In genomic region chr1:89164685-89165084, GRCm38 (mm10) we compare ENCODE assay signal across 23 mouse cellular contexts.
DNase-seq lines count a peak whose midpoint lies in the region; ATAC-seq lines count a peak whose summit lies in the region.
"Had no signal": no experiment of that assay in that cellular context is flagged by ENCODE, and none has a peak within 500 bp of the region (broad histone marks: within the 10 kb centered on the region; RNA-seq: fewer than 3 reads in every experiment).

No protein-coding gene starts in this region.

- WGBS in kidney, embryonic 16.5 days = 15% methylated on average over 7 of the region's 7 CpGs
- 45% methylated on average over 7 of the region's 7 CpGs for WGBS in midbrain, embryonic 15.5 days
- 56% methylated on average over 7 of the region's 7 CpGs for WGBS in midbrain, embryonic 16.5 days

- H3K27me3 ChIP-seq in kidney, embryonic 16.5 days (ENCODE audit: insufficient read depth, low read length) = no peaks in the 10 kb centered on the region
- H3K27me3 ChIP-seq in midbrain, embryonic 15.5 days (replicated peaks) = no peaks in the 10 kb centered on the region
- no peaks in the 10 kb centered on the region for H3K27me3 ChIP-seq in midbrain, embryonic 16.5 days (ENCODE audit: control insufficient read depth, insufficient read depth, low read depth, low read length)
- H3K27me3 ChIP-seq: embryonic facial prominence, embryonic 12.5 days; forebrain, embryonic 15.5 days; hindbrain, embryonic 15.5 days; limb, embryonic 13.5 days; midbrain, embryonic 12.5 days had no signal

- no peak overlapping the region for H3K4me2 ChIP-seq in kidney, embryonic 16.5 days (replicated peaks; ENCODE audit: low read depth, low read length)
- H3K4me2 ChIP-seq in midbrain, embryonic 15.5 days = no peak overlapping the region
- H3K4me2 ChIP-seq in midbrain, embryonic 16.5 days (ENCODE audit: low read length) = no peak overlapping the region
- H3K4me2 ChIP-seq: embryonic facial prominence, embryonic 12.5 days; forebrain, embryonic 15.5 days; hindbrain, embryonic 15.5 days; limb, embryonic 13.5 days; midbrain, embryonic 12.5 days had no signal

- H3K36me3 ChIP-seq in kidney, embryonic 16.5 days (ENCODE audit: insufficient read depth, low read length) = no peaks in the 10 kb centered on the region
- no peaks in the 10 kb centered on the region for H3K36me3 ChIP-seq in midbrain, embryonic 15.5 days (replicated peaks)
- H3K36me3 ChIP-seq in midbrain, embryonic 16.5 days (ENCODE audit: control insufficient read depth, insufficient read depth, low read length) = no peaks in the 10 kb centered on the region
- H3K36me3 ChIP-seq: embryonic facial prominence, embryonic 12.5 days; forebrain, embryonic 15.5 days; heart, embryonic 10.5 days; hindbrain, embryonic 15.5 days; limb, embryonic 13.5 days; midbrain, embryonic 12.5 days had no signal

- no peak overlapping the region for H3K4me3 ChIP-seq in kidney, embryonic 16.5 days (ENCODE audit: low read length)
- H3K4me3 ChIP-seq in midbrain, embryonic 15.5 days = no peak overlapping the region
- H3K4me3 ChIP-seq in midbrain, embryonic 16.5 days (ENCODE audit: low read depth, low read length) = no peak overlapping the region
- H3K4me3 ChIP-seq: embryonic facial prominence, embryonic 12.5 days; forebrain, embryonic 15.5 days; heart, embryonic 10.5 days; hindbrain, embryonic 15.5 days; limb, embryonic 13.5 days; midbrain, embryonic 12.5 days; myocyte had no signal

- no peak overlapping the region for H3K27ac ChIP-seq in kidney, embryonic 16.5 days (ENCODE audit: low read length)
- H3K27ac ChIP-seq in midbrain, embryonic 15.5 days = peak overlapping the region; percentile 21
- H3K27ac ChIP-seq in midbrain, embryonic 16.5 days (ENCODE audit: low read length) = no peak overlapping the region
- H3K27ac ChIP-seq: embryonic facial prominence, embryonic 12.5 days; forebrain, embryonic 15.5 days; hindbrain, embryonic 15.5 days; limb, embryonic 13.5 days; liver, embryonic 14.5 days; macrophage; midbrain, embryonic 12.5 days had no signal

- no peak overlapping the region for H3K9ac ChIP-seq in kidney, embryonic 16.5 days (replicated peaks; ENCODE audit: low read length)
- H3K9ac ChIP-seq in midbrain, embryonic 15.5 days = no peak overlapping the region
- H3K9ac ChIP-seq in midbrain, embryonic 16.5 days (ENCODE audit: low read depth, low read length) = no peak overlapping the region
- H3K9ac ChIP-seq: embryonic facial prominence, embryonic 12.5 days; forebrain, embryonic 15.5 days; hindbrain, embryonic 15.5 days; limb, embryonic 13.5 days; liver, embryonic 14.5 days; midbrain, embryonic 12.5 days had no signal

- peak; percentile 65 for ATAC-seq in kidney, embryonic 16.5 days (ENCODE audit: low FRiP score, low TSS enrichment)
- no peak for ATAC-seq in midbrain, embryonic 15.5 days (replicated peaks)
- ATAC-seq in midbrain, embryonic 16.5 days = no peak
- ATAC-seq: forebrain, embryonic 15.5 days; intestine, postnatal 0 days had no signal

- no peaks in the 10 kb centered on the region for H3K9me3 ChIP-seq in kidney, embryonic 16.5 days (ENCODE audit: low read length)
- H3K9me3 ChIP-seq in midbrain, embryonic 15.5 days = no peaks in the 10 kb centered on the region
- H3K9me3 ChIP-seq in midbrain, embryonic 16.5 days (replicated peaks; ENCODE audit: control insufficient read depth, low read length, poor library complexity, severe bottlenecking) = no peaks in the 10 kb centered on the region
- H3K9me3 ChIP-seq: embryonic facial prominence, embryonic 12.5 days; forebrain, embryonic 15.5 days; heart, embryonic 10.5 days; hindbrain, embryonic 15.5 days; limb, embryonic 13.5 days; midbrain, embryonic 12.5 days had no signal

- peak; percentile 47 for DNase-seq in embryo, embryonic 10 days (ENCODE audit: low spot score)
- DNase-seq in embryo, embryonic 9.5 days (ENCODE audit: extremely low spot score) = no peak
- no peak for DNase-seq in kidney, postnatal 4 days
- peak; percentile 54 for DNase-seq in mesoderm, embryonic 11.5 days (ENCODE audit: low read depth, low spot score)
- no peak for DNase-seq in MN1 (ENCODE audit: low spot score)
- DNase-seq: adrenal gland, postnatal 14 days; cerebellum, adult 11-12 months; cerebellum, postnatal 14 days; heart, postnatal 10 days; kidney, postnatal 14 days had no signal

- H3K4me1 ChIP-seq in kidney, embryonic 16.5 days (ENCODE audit: insufficient read depth, low read length) = peaks cover 18% of the 10 kb centered on the region
- H3K4me1 ChIP-seq in midbrain, embryonic 15.5 days = peaks cover 11% of the 10 kb centered on the region; the same call in 1 of the 2 replicates
- H3K4me1 ChIP-seq in midbrain, embryonic 16.5 days (ENCODE audit: control insufficient read depth, insufficient read depth, low read length) = 0 out of 2 replicates have a peak, but pooled peaks cover 5% of the 10 kb centered on the region
- H3K4me1 ChIP-seq: midbrain, embryonic 12.5 days had no signal

Comparison
In these comparisons a context has a peak if more than half of its experiments do, and no peak if none do; other contexts are left out.
1. DNase-seq: peak in embryo, embryonic 10 days (single experiment) and mesoderm, embryonic 11.5 days (single experiment); none in embryo, embryonic 9.5 days (single experiment), kidney, postnatal 4 days (0 of 2) and MN1 (single experiment).